Mouse (Mus musculus): ENCODE measurements at regions not wholly inside any gene's neighbourhood (a gene's known extent, or its start where the extent isn't known, plus 50 kb on each side); places are given as distances from the start of the nearest gene placed in this dataset.
A peak's percentile ranks its signal among the peaks of the same experiment; 100 is the strongest.

DNA sequence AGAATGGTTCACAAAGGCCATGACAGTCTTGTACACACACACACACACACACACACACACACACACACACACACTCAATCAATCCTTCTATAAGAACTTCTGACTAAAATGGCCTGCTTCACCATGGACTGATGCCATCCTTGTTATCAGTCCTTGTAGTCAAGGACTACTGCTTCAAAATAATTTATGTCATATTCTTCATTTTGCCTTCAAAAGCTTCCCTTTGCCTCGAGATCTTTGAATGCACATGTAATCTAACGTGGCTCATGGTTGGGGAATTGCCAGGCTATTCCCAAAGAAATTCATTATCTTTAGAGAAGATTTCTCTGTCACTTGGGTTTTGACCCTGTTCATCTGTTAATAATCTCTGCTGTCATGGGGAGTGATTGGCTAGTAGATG lies 278.0 kb upstream of the Cdyl start:
- no peak for DNase-seq (ENCODE audit: extremely low spot score)

DNA sequence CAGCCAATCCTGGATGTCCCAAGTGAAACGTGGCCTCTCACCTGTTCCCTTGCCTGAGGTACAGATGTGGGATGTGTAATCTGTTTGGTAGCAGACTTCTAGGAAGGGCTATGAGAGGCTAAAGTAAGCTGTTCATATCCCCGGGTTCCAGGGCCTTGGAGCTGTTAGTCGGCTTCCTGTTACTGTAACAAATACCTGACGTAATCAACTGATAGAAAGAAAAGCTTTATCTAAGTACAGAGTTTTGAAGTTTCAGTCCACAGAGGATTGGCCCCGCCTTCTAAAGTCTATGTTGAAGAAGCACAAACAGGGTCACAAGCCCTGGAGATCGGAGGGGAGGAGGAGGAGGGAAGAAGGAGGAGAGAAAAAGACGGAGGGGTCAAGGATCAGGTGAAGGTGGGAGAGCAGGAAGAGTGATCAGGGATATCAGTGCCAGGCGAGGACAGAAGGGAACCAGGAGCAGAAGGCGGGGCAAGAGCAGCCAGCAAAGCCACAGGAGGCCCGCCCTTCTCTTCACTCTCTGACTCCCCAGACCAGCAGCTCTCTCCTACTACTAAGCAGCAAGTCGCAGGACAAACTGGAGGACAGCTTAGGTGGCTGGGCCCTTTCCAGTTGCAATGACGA lies 276.5 kb upstream of the Cdyl start:
- peak; percentile 15 for DNase-seq (ENCODE audit: extremely low spot score)

DNA sequence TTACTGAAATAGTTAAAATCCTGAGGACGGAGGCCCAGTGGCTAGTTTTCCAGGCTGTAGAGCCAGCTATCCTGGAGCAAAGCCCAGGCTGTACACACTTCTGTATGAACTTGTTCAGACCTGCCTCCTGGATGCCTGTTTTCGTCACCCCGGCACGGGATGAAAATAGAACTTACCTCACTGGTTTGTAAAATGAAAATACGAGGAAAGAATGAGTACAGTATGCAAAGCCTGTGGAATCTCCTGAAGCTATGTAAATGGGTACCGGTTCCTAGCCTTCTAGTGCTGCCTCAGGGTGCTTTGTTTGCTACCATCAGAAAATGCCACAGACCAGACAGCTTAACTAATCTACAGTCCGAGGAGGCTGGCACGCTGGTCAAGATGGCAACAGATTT lies 276.0 kb upstream of the Cdyl start:
- DNase-seq (ENCODE audit: extremely low spot score): peak; percentile 18

DNA sequence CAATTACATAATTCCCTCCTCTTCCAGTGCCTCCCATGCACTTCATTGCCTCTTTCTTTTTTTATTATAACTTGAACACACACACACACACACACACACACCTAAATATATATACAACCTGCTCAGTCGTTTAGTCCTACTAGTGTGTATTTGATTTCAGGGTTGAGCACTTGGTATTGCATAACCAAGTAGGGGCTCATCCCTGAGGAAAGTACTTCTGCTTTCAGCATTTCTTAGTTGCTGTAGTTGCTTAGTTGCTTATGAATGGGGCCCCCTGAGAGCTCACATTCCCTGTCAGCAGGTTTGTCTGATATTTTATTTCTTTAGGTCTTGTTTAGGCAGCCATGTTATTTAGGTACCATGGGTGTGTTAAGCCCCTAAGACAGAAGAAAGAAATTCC lies 271.3 kb upstream of the Cdyl start:
- no peak for DNase-seq (ENCODE audit: extremely low spot score)

DNA sequence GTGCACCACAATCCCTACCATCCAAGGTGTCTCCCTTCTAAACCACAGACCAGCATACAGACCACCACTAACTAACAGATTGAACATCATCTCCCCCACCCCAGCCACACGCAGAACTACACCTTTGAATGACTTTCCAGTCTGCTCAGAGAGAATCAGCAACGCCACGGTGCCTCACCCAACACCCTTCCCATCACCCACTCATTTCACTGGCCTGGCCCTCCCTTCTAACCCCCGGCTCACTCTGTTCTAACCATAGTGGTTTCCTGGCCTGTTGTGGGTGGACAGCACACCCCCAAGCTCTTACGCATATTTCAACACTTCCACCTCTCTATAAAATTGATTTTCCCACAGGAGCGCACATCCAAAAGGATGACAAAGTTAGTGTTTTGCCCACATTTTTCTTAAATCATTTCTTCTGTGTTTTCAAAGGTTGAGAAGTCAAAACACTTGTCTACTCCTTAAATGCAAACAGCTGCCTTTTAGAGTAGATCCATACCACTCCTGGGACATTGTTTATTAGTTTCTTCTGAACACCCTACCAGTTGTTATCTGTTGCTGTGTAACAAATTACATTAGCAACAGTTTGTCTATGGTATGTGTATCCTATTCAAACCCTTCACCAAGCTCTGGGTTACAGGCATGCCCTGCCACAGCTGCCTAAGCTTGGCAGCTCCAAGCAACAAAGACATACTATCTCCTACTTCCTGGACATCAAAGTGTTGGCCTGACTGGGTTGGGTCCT lies 269.7 kb upstream of the Cdyl start:
- DNase-seq (ENCODE audit: extremely low spot score): no peak

DNA sequence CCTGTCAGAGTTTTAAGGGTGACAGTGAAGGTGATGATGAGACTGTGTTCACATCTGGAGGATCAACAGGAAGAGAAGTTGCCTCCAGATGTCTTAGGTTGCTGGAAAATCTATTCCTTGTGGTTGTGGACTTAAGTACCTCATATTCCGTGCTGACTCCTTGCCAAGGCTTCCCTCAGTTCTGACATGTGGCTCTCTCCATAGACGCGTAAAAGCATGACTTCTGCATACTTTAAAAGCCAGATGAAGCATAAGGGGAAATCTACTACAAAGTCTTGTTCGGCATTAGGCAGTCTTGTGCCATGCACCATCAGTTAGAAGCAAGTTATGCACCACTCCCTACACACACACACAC lies 269.1 kb upstream of the Cdyl start:
- no peak for DNase-seq (ENCODE audit: extremely low spot score)

DNA sequence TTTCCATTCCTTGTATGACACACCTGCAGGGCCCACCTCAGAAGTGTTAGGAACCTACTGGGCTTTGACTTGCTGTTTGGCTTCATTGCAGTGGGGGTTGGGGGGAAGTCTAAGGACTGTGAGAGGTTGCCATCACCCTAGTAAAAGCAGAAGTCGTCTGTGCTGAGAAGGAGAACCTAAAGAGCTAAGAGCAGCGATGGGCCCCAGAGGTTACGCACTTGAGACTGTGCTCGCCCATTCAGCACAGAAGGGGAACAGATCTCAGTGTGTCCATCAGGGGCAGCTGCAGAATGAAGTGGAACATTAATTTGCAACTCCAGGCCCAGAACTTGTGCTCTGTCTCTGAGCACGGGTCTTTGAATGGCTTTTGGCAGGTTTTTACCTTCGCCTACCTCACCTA lies 267.5 kb upstream of the Cdyl start:
- DNase-seq (ENCODE audit: extremely low spot score): no peak

DNA sequence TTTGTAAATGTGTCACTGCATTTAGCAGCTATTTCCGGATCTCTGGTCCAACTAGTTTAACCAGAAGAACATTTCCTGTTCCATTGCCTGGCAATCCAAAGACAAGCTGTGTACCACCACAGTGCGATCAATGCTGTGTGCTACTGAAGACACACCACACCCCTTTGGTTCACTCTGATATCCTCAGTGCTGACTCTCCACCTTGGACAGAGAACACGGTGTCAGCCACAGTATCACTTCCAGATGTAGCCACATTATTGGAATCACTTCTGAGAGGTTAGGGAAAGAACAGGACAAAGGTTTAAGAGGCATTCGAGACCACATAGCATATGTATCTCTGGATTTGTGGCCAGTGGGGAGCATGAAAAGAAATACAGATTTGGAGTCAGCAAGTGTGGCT lies 264.4 kb upstream of the Cdyl start:
- no peak for DNase-seq (ENCODE audit: extremely low spot score)

DNA sequence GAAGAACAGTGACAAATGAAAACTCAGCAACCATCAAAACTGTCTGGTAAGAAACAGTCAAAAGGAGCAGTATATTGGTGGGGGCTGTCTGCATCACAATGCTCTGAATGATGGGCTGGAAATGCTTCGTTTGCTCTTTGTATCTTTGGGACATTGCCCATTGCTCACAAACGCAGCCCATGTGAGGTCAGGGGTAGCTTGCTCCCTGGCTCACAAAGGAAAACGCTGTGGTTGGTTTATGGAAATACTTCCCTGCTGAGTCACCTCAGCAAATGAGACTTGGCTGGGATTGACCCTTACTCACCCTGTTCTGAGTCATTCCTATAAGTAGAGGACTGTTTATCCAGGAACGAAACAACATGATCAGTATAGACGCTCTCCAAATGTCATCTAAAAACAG lies 264.0 kb upstream of the Cdyl start:
- no peak for DNase-seq (ENCODE audit: extremely low spot score)

DNA sequence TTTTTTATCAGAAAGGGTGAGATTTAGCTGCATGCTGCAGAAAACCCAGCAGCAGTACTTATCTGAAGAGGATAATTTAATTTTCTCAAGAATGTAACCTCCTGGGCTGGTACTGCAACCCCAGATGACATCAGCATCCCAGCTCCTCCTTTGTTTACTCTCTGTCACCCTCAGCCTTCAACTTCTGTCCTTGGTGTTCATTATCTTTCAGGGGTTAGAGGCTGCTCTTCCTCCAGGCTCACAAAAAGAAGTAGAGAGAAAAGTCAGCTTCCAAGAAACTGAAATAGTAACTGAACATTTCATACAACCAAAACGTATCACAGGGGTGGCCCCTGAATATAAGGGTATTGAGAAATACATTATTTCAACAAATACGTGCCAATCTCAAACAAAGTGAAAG lies 262.5 kb upstream of the Cdyl start:
- no peak for DNase-seq (ENCODE audit: extremely low spot score)

DNA sequence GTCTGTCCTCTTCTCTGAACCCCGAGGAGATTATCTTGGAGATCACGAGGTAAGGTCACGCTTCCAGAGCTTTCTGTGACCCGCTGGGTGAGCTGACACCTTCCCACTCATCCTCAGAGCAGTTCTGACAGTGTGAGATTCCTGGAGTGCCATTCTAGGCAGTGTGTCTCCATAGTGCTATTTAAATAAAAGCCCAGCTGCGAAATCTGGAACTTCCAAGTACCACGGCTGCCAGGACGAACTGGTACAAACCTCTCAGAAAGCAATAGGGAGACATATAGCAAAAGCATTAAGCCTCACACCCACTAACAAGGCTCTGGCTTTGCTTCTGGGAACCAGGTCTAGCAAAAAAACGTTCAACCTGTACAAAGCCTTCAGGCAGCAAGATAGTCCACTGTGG lies 261.4 kb upstream of the Cdyl start:
- DNase-seq (ENCODE audit: extremely low spot score): no peak

DNA sequence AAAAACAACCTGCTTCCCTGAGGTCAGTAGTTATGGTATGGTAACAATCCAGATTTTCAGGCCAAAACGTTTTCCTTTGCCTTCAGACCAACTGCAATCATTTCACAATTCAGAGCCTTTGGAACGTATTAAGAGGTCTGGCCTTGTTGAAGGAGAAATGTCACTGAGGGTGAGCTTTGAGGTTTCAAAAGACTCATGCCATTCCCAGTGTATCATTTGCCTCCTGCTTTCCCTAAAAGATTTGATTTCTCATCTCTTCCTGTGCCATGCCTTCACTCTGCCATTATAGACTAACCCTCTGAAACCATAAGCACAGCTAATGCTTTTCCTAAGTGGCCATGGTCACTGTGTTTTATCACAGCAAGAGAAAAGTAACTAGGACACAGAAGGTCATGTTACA lies 256.8 kb upstream of the Cdyl start:
- no peak for DNase-seq (ENCODE audit: extremely low spot score)

DNA sequence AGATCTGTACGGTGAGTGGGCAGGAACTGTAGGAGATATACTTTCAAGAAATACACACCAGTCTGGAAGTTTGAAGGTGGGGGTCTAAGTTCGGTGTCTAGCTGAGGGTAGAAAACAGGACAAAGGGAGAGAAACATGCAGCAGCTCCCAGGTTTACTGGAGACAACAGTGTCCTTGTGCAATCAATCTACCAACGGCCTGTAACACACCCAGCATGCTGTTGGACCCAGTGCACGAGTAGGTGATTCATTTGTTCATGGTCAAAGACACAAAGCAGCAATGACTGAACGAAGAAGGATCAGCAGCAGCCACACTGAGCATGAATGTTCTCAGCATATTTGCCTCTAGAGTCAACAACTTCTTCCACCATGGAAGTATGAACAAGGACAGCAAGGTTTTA lies 255.2 kb upstream of the Cdyl start:
- no peak for DNase-seq (ENCODE audit: extremely low spot score)

DNA sequence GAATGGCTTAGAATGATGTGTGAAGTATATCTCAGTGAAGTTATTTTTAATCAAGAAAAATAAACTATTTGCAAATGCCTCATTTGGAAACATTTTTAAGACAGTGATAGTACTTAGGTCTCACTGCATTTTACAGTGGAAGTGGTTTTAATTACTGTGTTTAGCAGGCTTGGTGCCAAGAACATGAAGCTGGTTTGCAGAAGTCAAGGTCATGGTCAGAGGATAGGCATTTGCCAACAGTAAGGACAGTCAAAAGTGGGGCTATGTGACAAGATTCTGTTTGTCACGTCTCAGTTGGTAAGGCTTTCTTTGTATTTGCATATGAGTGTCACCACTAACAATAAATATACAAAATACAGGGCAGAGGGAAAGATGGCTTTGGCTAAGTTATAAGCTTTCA lies 254.2 kb upstream of the Cdyl start:
- DNase-seq (ENCODE audit: extremely low spot score): no peak

DNA sequence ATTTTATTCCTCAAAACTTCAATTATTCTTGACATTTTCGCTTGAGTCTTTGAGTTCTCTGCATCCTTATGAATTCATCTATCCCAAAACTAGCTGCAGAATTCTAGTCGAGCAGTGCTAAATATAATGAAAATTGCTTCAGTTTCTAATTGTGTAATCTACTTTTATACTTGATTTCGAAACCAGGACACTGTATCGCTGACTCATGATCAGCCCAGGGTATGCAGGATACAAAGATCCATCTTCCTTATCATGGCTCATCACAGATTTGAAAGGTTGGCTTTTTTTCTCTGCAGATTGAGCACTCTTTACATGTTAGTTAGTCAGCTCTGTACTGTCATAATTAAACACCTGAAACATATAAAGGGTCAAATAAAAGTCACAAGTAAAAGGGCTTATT lies 242.1 kb upstream of the Cdyl start:
- no peak for DNase-seq (ENCODE audit: extremely low spot score)

DNA sequence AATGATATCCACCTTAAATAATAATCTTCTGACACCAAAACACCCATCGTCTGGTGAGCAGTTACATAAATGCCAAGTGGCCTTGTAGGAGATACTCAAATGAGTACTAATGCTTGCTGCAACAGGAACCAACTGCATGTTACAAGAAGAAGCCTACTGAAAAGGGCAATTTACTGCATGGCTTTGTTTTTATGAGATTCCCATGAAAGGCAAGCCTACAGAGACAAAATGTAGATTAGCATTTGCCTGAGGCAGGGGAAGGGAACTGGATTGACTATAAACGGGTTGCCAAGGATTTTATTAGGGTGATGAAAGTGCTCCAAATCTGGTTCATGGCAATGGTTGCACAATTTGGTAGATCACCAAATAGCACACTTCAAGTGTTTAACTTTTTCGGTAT lies 239.6 kb upstream of the Cdyl start:
- DNase-seq (ENCODE audit: extremely low spot score): no peak

DNA sequence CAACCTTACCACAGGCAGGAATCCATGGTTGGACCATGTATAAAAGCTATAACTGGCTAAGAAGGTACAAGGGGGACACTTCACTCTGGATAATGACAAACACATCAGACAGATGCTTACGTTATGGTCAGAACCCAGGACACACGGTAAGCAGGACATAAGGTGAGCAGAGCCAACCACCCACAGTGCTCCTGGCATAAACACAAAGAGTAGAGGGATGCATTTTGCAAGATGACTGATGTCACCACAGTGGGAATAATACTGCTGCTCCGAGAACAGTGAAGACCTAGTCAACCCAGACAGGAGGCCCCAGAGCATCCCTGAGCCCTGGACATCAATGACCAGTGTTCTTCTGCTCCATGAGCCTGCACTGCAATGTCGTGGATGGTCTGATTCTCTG lies 233.6 kb upstream of the Cdyl start:
- DNase-seq (ENCODE audit: extremely low spot score): no peak

DNA sequence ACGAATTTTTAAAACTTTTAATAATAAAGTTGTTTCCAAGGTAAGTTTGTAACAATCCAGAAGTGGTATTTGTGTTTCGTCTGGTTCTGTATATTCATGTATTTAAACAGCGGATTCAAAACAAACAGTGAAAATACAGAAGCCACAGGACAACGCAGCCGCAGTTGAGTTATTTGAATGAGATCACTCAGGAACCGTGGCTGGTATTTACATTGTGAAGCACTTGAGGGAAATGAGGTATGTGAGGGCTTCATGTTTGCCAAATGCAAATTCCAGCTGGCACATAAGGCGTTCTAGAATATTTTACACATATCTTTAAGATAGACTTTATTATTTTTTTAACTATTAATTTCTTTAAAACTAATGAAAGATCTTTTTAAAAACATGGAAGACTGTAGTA lies 224.5 kb upstream of the Cdyl start:
- DNase-seq (ENCODE audit: extremely low spot score): no peak

DNA sequence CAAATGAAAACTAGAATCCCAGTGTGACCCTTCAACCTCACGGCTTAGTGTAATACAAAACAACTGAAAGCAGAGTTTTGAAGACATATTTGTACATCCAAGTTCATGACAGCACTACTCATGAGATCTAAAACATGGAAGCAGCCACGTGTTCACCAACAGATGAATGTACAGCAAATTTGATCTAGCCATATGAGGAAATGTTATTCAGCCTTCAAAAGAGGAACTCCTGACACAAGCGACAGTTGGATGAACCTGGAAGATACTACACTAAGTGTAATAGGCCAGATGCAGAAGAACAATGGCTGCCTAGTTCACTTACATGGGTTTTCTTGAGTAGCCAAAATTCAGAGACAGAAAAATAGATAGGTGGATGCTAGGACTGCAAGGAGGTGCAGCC lies 212.0 kb upstream of the Cdyl start:
- no peak for DNase-seq (ENCODE audit: extremely low spot score)

DNA sequence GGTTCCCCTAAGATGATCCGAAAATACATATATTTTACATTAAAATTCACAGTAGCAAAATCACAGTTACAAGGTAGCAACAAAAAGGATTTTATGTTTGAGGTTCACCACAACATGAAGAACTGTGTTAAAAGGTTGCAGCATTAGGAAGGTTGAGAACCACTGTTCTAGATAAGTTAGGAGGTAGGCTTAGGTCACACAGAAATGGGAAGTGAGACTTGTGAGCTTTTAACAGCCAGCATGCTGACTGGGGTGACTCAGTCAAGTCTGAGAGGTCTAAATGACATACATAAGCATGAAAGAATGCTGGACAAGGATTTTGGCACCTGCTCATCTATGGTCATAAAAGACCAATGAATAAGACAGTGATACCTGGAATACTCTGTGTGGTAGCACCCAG lies 207.2 kb upstream of the Cdyl start:
- no peak for DNase-seq (ENCODE audit: extremely low spot score)

DNA sequence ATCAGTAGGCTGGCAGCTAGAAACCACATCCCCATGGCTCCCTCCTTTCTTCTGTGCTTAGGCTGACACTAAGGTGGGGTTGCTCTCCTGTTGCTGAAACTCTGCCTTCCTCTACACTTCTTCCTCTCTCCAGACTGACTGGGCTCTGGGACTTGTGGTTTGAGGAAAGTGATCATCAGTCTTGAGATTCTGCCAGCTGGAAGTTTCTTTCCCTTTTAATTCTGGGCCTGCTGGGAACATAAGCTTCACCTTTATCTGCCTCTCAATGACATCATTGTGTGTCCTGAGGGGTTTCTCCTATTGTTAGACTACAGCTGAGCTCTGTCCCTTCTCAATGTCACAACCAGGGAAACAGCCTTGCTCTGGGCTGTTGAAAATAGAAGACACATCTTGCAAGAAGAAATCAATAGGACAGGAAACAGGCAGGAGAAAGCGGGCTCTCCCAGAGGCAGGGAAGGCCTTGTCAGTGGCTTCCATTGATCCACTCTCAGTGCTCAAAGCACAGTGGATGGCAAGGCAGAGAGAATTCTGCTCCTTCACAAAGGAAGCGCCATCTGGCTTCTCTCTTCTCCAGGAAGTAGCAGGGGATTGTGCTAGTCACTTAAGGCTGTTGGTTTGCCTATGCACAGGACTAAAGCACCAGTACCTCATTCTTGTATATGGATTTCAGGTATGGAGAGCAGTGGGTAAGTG lies 206.3 kb upstream of the Cdyl start:
- DNase-seq (ENCODE audit: extremely low spot score): no peak

DNA sequence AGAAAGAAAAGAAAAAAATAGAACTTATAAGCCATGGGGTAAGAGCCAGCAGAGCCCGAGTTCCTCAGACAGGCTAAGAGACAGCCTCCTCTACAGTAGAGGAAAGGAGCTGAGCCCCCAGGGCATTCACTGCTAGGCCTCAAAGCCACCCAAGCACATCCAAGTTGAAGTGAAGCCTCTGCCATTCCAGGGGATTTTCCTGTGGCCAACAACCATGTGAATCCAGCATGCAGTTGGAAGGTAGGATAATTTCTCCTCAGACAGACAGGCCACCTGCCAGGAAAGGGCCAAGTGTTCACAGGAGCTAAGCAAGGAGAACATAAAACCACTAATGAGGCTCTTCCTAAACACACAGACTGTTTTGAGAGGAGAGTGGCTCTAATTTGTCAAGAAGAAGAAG lies 199.6 kb upstream of the Cdyl start:
- DNase-seq (ENCODE audit: extremely low spot score): no peak

DNA sequence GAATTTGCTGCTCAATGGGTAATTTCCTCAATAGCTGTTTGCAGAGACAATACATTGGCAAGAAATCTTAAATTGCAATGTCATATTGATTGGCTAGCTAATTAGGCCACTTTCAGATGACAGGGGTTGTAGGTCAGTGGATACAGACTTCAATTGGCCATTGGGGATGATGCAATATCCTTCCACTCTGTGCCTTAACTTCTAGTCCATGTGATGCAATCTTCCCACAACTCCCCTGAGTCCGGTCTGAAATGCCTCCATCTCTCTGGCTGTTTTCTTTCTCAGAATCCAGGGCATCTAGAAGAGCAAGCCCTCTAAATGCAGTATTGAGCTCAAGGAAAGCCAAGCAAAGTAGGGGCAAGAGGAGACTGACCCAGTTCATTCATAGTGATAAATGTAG lies 196.4 kb upstream of the Cdyl start:
- DNase-seq (ENCODE audit: extremely low spot score): no peak

DNA sequence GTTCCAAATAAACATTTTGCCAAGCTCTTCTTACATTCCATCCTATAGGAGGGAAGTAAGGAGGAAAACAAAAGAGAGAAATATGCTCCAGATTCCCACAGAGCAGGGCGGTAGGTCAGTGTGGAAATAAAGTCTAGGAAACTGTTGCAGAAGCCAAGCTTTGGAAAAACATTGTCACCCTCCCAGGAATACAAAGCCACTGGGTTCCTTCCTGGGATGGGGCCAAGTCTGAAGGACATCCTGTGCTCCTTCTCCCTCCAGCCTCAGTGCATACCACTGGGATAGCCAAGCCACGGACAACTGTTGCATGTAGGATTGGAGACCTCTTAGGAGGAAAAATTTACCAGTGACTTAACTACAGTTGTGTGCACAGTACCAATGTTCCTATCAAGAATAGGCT lies 195.8 kb upstream of the Cdyl start:
- no peak for DNase-seq (ENCODE audit: extremely low spot score)

All from embryo, embryonic 9.5 days (tissue).